Mouse (Mus musculus) heart, adult 18-20 months (tissue): ENCODE data around the gene Olfr281. TPM values are rescaled to one million over a fixed set of nuclear protein-coding genes. Genes with fewer than 3 reads are reported as not detected.

Experiments
- DNase-seq, 2 experiments: peaks; one replicate each; pipeline ENCODE4 v3.0.0; 2021 to 2022; ENCODE audit warnings: mixed read lengths in 1 of 2
- total RNA-seq, 2 experiments: library from RNA; stranded (reverse); gene quantifications; 2 replicates each; pipeline ENCODE4 v1.2.3; 2021

The Olfr281 gene
- total RNA-seq, 2 experiments from 2014 or later, result not detected

GRCm38 (mm10) chr15:98483907-98484886, 31.8 kb downstream of the Olfr281 start:
- DNase-seq, result peak; percentile 58 to 84

- DNase-seq, result no peak
Measured at GRCm38 (mm10) chr15:98486433-98487021, 34.1 kb downstream of the Olfr281 start.

DNA sequence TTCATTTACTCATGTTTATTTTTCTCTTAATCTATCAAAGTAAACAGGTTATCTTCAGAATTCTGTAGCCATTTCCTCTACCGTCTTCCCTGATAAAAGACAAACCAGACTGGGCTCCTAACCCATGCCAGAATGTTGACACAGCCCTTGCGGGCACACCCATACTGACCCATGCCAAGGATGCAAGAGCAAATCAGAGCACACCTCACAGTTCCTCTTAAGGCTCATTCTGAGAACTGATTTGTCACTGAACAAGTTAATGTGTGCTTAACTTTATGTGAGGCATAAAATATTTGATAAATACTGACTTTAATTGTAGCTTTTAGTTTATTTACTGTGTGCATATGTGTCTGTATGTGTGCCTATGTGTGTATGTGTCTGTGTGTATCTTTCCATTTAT, 38.9 kb downstream of the Olfr281 start:
- DNase-seq, result no peak

DNA sequence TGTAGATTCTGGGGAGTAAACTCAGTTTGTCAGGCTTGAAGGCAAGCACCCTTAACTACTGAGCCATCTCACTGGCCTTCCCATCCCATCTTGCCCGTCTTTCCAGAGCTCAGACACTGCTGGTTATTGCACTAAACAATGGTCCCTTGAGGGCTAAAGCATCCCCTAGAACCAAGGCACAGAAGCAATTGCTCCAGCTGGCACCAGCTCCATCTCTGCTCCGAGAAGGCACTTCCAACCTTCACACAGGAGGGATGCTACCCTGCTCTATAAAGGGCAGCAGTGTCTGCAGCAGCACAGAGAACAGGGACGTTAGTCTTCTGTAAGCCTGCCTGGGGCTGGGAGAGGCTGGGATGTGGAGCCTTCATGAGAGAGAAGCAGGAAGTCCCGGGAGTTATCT, 39.7 kb downstream of the Olfr281 start, which contains the start of gene Olfr279:
Gene Olfr279, plus strand, starts transcription at position 301 of the 400 bp plus-strand sequence.
- no peak for DNase-seq

GRCm38 (mm10) chr15:98497631-98498030, 45.2 kb downstream of the Olfr281 start:
- DNase-seq, result no peak

DNA sequence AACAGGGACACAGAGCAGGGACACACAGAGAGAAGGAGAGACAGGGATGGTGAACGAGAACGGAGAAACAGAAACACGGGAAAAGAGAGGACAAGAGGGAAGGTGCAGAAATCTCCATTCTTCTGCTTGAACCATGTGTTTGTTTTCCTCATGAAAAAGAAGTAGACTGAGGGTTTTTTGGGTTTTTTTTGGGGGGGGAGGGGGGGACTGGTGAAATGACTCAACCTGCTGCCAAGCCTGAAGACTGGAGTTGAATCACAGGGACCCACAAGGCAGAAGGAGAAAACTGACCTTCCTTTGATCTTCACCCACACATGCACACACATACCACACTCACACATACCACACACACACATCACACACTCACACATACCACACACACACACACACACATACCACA, 50.9 kb downstream of the Olfr281 start:
- DNase-seq, result no peak

- DNase-seq, result peak; percentile 63 to 85
Measured at GRCm38 (mm10) chr15:98504514-98504913, 52.1 kb downstream of the Olfr281 start.

- DNase-seq, result peak in 1 of 2 experiments; percentile 59
Measured at GRCm38 (mm10) chr15:98506253-98506957, 54.0 kb downstream of the Olfr281 start.

GRCm38 (mm10) chr15:98507321-98507720, 54.9 kb downstream of the Olfr281 start:
- no peak for DNase-seq

GRCm38 (mm10) chr15:98509387-98509786, 57.0 kb downstream of the Olfr281 start:
- DNase-seq, result no peak

Other genes with a start within 250 kb of the Olfr281 start
- not detected for gene Gm44579, start 231.6 kb upstream of the Olfr281 start, total RNA-seq
- not detected for gene Olfr287, start 231.5 kb upstream of the Olfr281 start, total RNA-seq
- not detected for gene Olfr286, start 218.1 kb upstream of the Olfr281 start, total RNA-seq
- gene H1fnt, start 195.3 kb upstream of the Olfr281 start, total RNA-seq, result not detected
- 1 to 10 TPM; 5.7 to 5.8 TPM for gene Zfp641, start 156.4 kb upstream of the Olfr281 start, total RNA-seq
- gene Olfr285, start 135.2 kb upstream of the Olfr281 start, total RNA-seq, result not detected
- gene Olfr284, start 111.6 kb upstream of the Olfr281 start, total RNA-seq, result not detected
- not detected for gene Olfr283, start 71.6 kb upstream of the Olfr281 start, total RNA-seq
- not detected for gene Olfr282, start 21.4 kb upstream of the Olfr281 start, total RNA-seq
- gene OR5BS1P, start 17.3 kb downstream of the Olfr281 start, total RNA-seq, result not detected
- under 1 TPM in 1 of 2 experiments, not detected in 1; 0.39 TPM for gene Lalba, start 30.1 kb downstream of the Olfr281 start, total RNA-seq
- not detected for gene Olfr279, start 39.8 kb downstream of the Olfr281 start, total RNA-seq
- gene Kansl2, start 81.7 kb downstream of the Olfr281 start, total RNA-seq, result 10 to 100 TPM; 73.5 to 85.8 TPM
- 10 to 100 TPM; 26.3 to 31.2 TPM for gene Ccnt1, start 118.3 kb downstream of the Olfr281 start, total RNA-seq
- 1 to 10 TPM; 2.5 to 2.8 TPM for gene 4930415O20Rik, start 118.4 kb downstream of the Olfr281 start, total RNA-seq
- gene Adcy6, start 157.5 kb downstream of the Olfr281 start, total RNA-seq, result 100 to 1,000 TPM; 141 to 148 TPM
- 1 to 10 TPM; 2.7 to 3.3 TPM for gene Cacnb3, start 178.3 kb downstream of the Olfr281 start, total RNA-seq
- 10 to 100 TPM; 60.7 to 63.2 TPM for gene Ddx23, start 210.3 kb downstream of the Olfr281 start, total RNA-seq
- 1 to 10 TPM in 1 of 2 experiments, under 1 TPM in 1; 0.77 to 1.3 TPM for gene Rnd1, start 224.9 kb downstream of the Olfr281 start, total RNA-seq